Mouse (Mus musculus): ENCODE data around the gene March4. TPM values are rescaled to one million over a fixed set of nuclear protein-coding genes. Genes with fewer than 3 reads are reported as not detected.

Gene March4
- polyA plus RNA-seq, 1 experiment from 2014 or later: 0.04 TPM

GRCm38 (mm10) chr1:72532926-72533325 lies 3.8 kb downstream of the March4 start:
- H3K9ac ChIP-seq (replicated peaks; ENCODE audit: low read length): no peak overlapping the region
- peaks cover 42% of the 10 kb centered on the region for H3K27me3 ChIP-seq (ENCODE audit: insufficient read depth, low read length)
- H3K4me3 ChIP-seq (ENCODE audit: low read length): no peak overlapping the region
- no peak overlapping the region for H3K27ac ChIP-seq (ENCODE audit: low read length)
- ATAC-seq (ENCODE audit: low FRiP score, low TSS enrichment): no peak
- no peak overlapping the region for H3K4me2 ChIP-seq (replicated peaks; ENCODE audit: low read depth, low read length)
- WGBS: 83% methylated on average over 5 of the region's 5 CpGs
- H3K36me3 ChIP-seq (ENCODE audit: insufficient read depth, low read length): no peaks in the 10 kb centered on the region
- peaks cover 11% of the 10 kb centered on the region for H3K4me1 ChIP-seq (ENCODE audit: insufficient read depth, low read length)
- H3K9me3 ChIP-seq (ENCODE audit: low read length): no peaks in the 10 kb centered on the region

GRCm38 (mm10) chr1:72530516-72531196 lies 6.1 kb downstream of the March4 start:
- no peak for ATAC-seq (ENCODE audit: low FRiP score, low TSS enrichment)

GRCm38 (mm10) chr1:72529192-72529591 lies 7.5 kb downstream of the March4 start:
- Histone ChIP-seq H3K27ac (ENCODE audit: low read length) (no peak overlapping the region), H3K4me1 (ENCODE audit: insufficient read depth, low read length) (no peaks in the 10 kb centered on the region), H3K4me2 (replicated peaks; ENCODE audit: low read depth, low read length) (no peak overlapping the region), H3K4me3 (ENCODE audit: low read length) (no peak overlapping the region), H3K9me3 (ENCODE audit: low read length) (no peaks in the 10 kb centered on the region), H3K9ac (replicated peaks; ENCODE audit: low read length) (no peak overlapping the region), H3K36me3 (ENCODE audit: insufficient read depth, low read length) (no peaks in the 10 kb centered on the region), H3K27me3 (ENCODE audit: insufficient read depth, low read length) (peaks cover 15% of the 10 kb centered on the region)
- 87% methylated on average over 4 of the region's 4 CpGs for WGBS
- ATAC-seq (ENCODE audit: low FRiP score, low TSS enrichment): no peak

More at GRCm38 (mm10) chr1:72530516-72531196, 6.1 kb downstream of the March4 start:
- Histone ChIP-seq H3K4me2 (replicated peaks; ENCODE audit: low read depth, low read length) (no peak overlapping the region), H3K4me3 (ENCODE audit: low read length) (no peak overlapping the region), H3K4me1 (ENCODE audit: insufficient read depth, low read length) (no peaks in the 10 kb centered on the region), H3K9ac (replicated peaks; ENCODE audit: low read length) (no peak overlapping the region), H3K9me3 (ENCODE audit: low read length) (no peaks in the 10 kb centered on the region), H3K27me3 (ENCODE audit: insufficient read depth, low read length) (peaks cover 30% of the 10 kb centered on the region), H3K27ac (ENCODE audit: low read length) (no peak overlapping the region), H3K36me3 (ENCODE audit: insufficient read depth, low read length) (no peaks in the 10 kb centered on the region)
- 67% methylated on average over 8 of the region's 8 CpGs for WGBS

- no peaks in the 10 kb centered on the region for H3K27me3 ChIP-seq (ENCODE audit: insufficient read depth, low read length)
- no peak overlapping the region for H3K4me3 ChIP-seq (ENCODE audit: low read length)
- no peak for ATAC-seq (ENCODE audit: low FRiP score, low TSS enrichment)
- H3K9me3 ChIP-seq (ENCODE audit: low read length): no peaks in the 10 kb centered on the region
- H3K4me1 ChIP-seq (ENCODE audit: insufficient read depth, low read length): no peaks in the 10 kb centered on the region
- no peak overlapping the region for H3K27ac ChIP-seq (ENCODE audit: low read length)
- 37% methylated on average over 6 of the region's 6 CpGs for WGBS
- no peak overlapping the region for H3K9ac ChIP-seq (replicated peaks; ENCODE audit: low read length)
- H3K36me3 ChIP-seq (ENCODE audit: insufficient read depth, low read length): no peaks in the 10 kb centered on the region
- H3K4me2 ChIP-seq (replicated peaks; ENCODE audit: low read depth, low read length): no peak overlapping the region
Observed at GRCm38 (mm10) chr1:72523601-72524000, 13.1 kb downstream of the March4 start.

GRCm38 (mm10) chr1:72510778-72511520 lies 25.8 kb downstream of the March4 start:
- Histone ChIP-seq H3K36me3 (ENCODE audit: insufficient read depth, low read length) (no peaks in the 10 kb centered on the region), H3K9me3 (ENCODE audit: low read length) (no peaks in the 10 kb centered on the region), H3K9ac (replicated peaks; ENCODE audit: low read length) (no peak overlapping the region), H3K4me2 (replicated peaks; ENCODE audit: low read depth, low read length) (no peak overlapping the region), H3K27ac (ENCODE audit: low read length) (no peak overlapping the region), H3K4me1 (ENCODE audit: insufficient read depth, low read length) (no peaks in the 10 kb centered on the region), H3K4me3 (ENCODE audit: low read length) (no peak overlapping the region), H3K27me3 (ENCODE audit: insufficient read depth, low read length) (no peaks in the 10 kb centered on the region)
- no peak for ATAC-seq (ENCODE audit: low FRiP score, low TSS enrichment)
- 70% methylated on average over 7 of the region's 7 CpGs for WGBS

GRCm38 (mm10) chr1:72509551-72509950 lies 27.2 kb downstream of the March4 start:
- 76% methylated on average over 4 of the region's 4 CpGs for WGBS

GRCm38 (mm10) chr1:72507670-72508069 lies 29.1 kb downstream of the March4 start:
- ATAC-seq (ENCODE audit: low FRiP score, low TSS enrichment): no peak
- H3K36me3 ChIP-seq (ENCODE audit: insufficient read depth, low read length): no peaks in the 10 kb centered on the region
- H3K27me3 ChIP-seq (ENCODE audit: insufficient read depth, low read length): no peaks in the 10 kb centered on the region
- H3K9ac ChIP-seq (replicated peaks; ENCODE audit: low read length): no peak overlapping the region
- no peaks in the 10 kb centered on the region for H3K9me3 ChIP-seq (ENCODE audit: low read length)
- H3K27ac ChIP-seq (ENCODE audit: low read length): no peak overlapping the region
- no peak overlapping the region for H3K4me3 ChIP-seq (ENCODE audit: low read length)
- 91% methylated on average over 2 of the region's 2 CpGs for WGBS
- H3K4me2 ChIP-seq (replicated peaks; ENCODE audit: low read depth, low read length): no peak overlapping the region
- H3K4me1 ChIP-seq (ENCODE audit: insufficient read depth, low read length): no peaks in the 10 kb centered on the region

More at GRCm38 (mm10) chr1:72509551-72509950, 27.2 kb downstream of the March4 start:
- Histone ChIP-seq H3K27ac (ENCODE audit: low read length) (no peak overlapping the region), H3K36me3 (ENCODE audit: insufficient read depth, low read length) (no peaks in the 10 kb centered on the region), H3K9ac (replicated peaks; ENCODE audit: low read length) (no peak overlapping the region), H3K4me2 (replicated peaks; ENCODE audit: low read depth, low read length) (no peak overlapping the region), H3K4me3 (ENCODE audit: low read length) (no peak overlapping the region), H3K27me3 (ENCODE audit: insufficient read depth, low read length) (no peaks in the 10 kb centered on the region), H3K9me3 (ENCODE audit: low read length) (no peaks in the 10 kb centered on the region), H3K4me1 (ENCODE audit: insufficient read depth, low read length) (no peaks in the 10 kb centered on the region)
- no peak for ATAC-seq (ENCODE audit: low FRiP score, low TSS enrichment)

- H3K27me3 ChIP-seq (ENCODE audit: insufficient read depth, low read length): no peaks in the 10 kb centered on the region
- 57% methylated on average over 10 of the region's 10 CpGs for WGBS
- H3K27ac ChIP-seq (ENCODE audit: low read length): no peak overlapping the region
- H3K4me2 ChIP-seq (replicated peaks; ENCODE audit: low read depth, low read length): no peak overlapping the region
- H3K9ac ChIP-seq (replicated peaks; ENCODE audit: low read length): no peak overlapping the region
- no peaks in the 10 kb centered on the region for H3K9me3 ChIP-seq (ENCODE audit: low read length)
- no peaks in the 10 kb centered on the region for H3K36me3 ChIP-seq (ENCODE audit: insufficient read depth, low read length)
- H3K4me3 ChIP-seq (ENCODE audit: low read length): no peak overlapping the region
- no peak for ATAC-seq (ENCODE audit: low FRiP score, low TSS enrichment)
- no peaks in the 10 kb centered on the region for H3K4me1 ChIP-seq (ENCODE audit: insufficient read depth, low read length)
Observed at GRCm38 (mm10) chr1:72506202-72506601, 30.5 kb downstream of the March4 start.

- Histone ChIP-seq H3K4me3 (ENCODE audit: low read length) (no peak overlapping the region), H3K27me3 (ENCODE audit: insufficient read depth, low read length) (no peaks in the 10 kb centered on the region), H3K9me3 (ENCODE audit: low read length) (no peaks in the 10 kb centered on the region), H3K9ac (replicated peaks; ENCODE audit: low read length) (no peak overlapping the region), H3K4me2 (replicated peaks; ENCODE audit: low read depth, low read length) (no peak overlapping the region), H3K27ac (ENCODE audit: low read length) (no peak overlapping the region), H3K4me1 (ENCODE audit: insufficient read depth, low read length) (no peaks in the 10 kb centered on the region), H3K36me3 (ENCODE audit: insufficient read depth, low read length) (no peaks in the 10 kb centered on the region)
- no peak for ATAC-seq (ENCODE audit: low FRiP score, low TSS enrichment)
- WGBS: 91% methylated on average over 5 of the region's 5 CpGs
Observed at GRCm38 (mm10) chr1:72497609-72498008, 39.1 kb downstream of the March4 start.

GRCm38 (mm10) chr1:72493454-72493853 lies 43.3 kb downstream of the March4 start:
- WGBS: 80% methylated on average over 3 of the region's 3 CpGs
- Histone ChIP-seq H3K4me3 (ENCODE audit: low read length) (no peak overlapping the region), H3K27ac (ENCODE audit: low read length) (no peak overlapping the region), H3K36me3 (ENCODE audit: insufficient read depth, low read length) (no peaks in the 10 kb centered on the region), H3K27me3 (ENCODE audit: insufficient read depth, low read length) (no peaks in the 10 kb centered on the region), H3K9ac (replicated peaks; ENCODE audit: low read length) (no peak overlapping the region), H3K9me3 (ENCODE audit: low read length) (no peaks in the 10 kb centered on the region), H3K4me1 (ENCODE audit: insufficient read depth, low read length) (no peaks in the 10 kb centered on the region), H3K4me2 (replicated peaks; ENCODE audit: low read depth, low read length) (no peak overlapping the region)
- ATAC-seq (ENCODE audit: low FRiP score, low TSS enrichment): no peak

Measured in kidney, embryonic 16.5 days (tissue).